Mouse (Mus musculus): ENCODE results near the gene Larp4. TPM values are rescaled to one million over a fixed set of nuclear protein-coding genes. Genes with fewer than 3 reads are reported as not detected.

Larp4 gene
- total and polyA plus RNA-seq, 3 experiments: 168 to 216 (median 193) TPM

DNA sequence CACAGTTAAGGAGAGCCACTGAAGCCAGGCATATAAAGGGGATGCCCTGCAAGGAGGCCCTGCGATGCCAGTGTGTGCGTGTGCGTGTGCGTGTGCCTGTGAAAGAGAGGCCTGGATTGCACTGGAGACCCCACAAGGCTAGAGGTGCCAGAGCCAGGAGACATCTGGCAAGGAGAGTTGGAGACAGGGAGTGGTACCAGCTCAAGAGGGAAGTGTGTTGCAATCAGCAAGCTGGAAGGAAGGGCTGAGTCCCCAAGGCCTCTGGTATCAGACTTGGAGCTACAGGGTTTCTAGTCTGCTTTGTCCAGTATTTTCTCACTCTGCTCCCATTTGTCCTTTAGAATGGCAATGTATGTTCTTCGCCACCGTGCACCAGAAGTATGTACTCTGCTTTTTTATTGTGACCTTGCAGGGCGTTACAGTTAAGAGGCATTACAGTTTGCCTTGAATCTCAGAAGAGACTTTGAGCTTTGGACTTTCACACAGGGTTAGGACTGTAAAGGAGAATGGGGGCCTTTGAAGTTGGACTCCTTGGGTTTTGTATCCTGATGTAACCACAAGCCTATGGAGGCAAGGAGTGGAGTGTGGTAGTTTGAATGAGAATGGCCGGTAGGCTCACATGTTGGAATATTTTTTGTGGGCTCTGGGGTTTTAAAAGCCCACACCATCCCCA, 4.6 kb upstream of the Larp4 start:
- Histone ChIP-seq H3K9ac (ENCODE audit: control insufficient read depth, low read depth, low read length, poor library complexity, severe bottlenecking) (no peak overlapping the region), H3K9me3 (replicated peaks; ENCODE audit: insufficient read depth, low read length) (no peaks in the 10 kb centered on the region), H3K79me2 (ENCODE audit: control insufficient read depth, insufficient read depth, low read length, poor library complexity) (no peaks in the 10 kb centered on the region), H3K27me3 (ENCODE audit: control insufficient read depth in 1 of 2, insufficient read depth in 2 of 2, low read length in 2 of 2) (peaks cover 31 to 57% of the 10 kb centered on the region in 2 experiments), H3K4me3 (ENCODE audit: control insufficient read depth in 1 of 2, insufficient read depth in 1 of 2, low read depth in 2 of 2, low read length in 2 of 2) (no peak overlapping the region), H3K4me1 (ENCODE audit: control insufficient read depth in 1 of 2, insufficient read depth in 2 of 2, low read length in 2 of 2) (no peaks in the 10 kb centered on the region), H3K27ac (ENCODE audit: control insufficient read depth, low read depth, low read length) (no peak overlapping the region), H3K36me3 (ENCODE audit: control insufficient read depth in 1 of 2, insufficient read depth in 2 of 2, low read length in 2 of 2) (no peaks in the 10 kb centered on the region)
- TF ChIP-seq NELFE (IDR thresholded peaks at IDR 0.05; ENCODE audit: low read depth, low read length) (no peak), MAFK (IDR thresholded peaks at IDR 0.05; ENCODE audit: borderline replicate concordance, low read depth, low read length) (no peak), BHLHE40 (IDR thresholded peaks at IDR 0.05; ENCODE audit: borderline replicate concordance, low read depth, low read length) (no peak), USF1 (IDR thresholded peaks at IDR 0.05; ENCODE audit: low read depth, low read length) (no peak), CHD2 (IDR thresholded peaks at IDR 0.05; ENCODE audit: low read length) (no peak), ZKSCAN1 (IDR thresholded peaks at IDR 0.05; ENCODE audit: low read depth, low read length) (no peak), JUND (IDR thresholded peaks at IDR 0.05; ENCODE audit: low read depth, low read length) (no peak), TAL1 (IDR thresholded peaks at IDR 0.05; ENCODE audit: low read length) (no peak), ELF1 (IDR thresholded peaks at IDR 0.05; ENCODE audit: low read depth, low read length) (no peak), POLR2A (IDR thresholded peaks at IDR 0.05; ENCODE audit: control insufficient read depth in 1 of 2, insufficient read depth in 1 of 2, low read depth in 1 of 2, low read length in 2 of 2, poor library complexity in 1 of 2) (no peak)
- DNase-seq (ENCODE audit: low read depth, low spot score): no peak

DNA sequence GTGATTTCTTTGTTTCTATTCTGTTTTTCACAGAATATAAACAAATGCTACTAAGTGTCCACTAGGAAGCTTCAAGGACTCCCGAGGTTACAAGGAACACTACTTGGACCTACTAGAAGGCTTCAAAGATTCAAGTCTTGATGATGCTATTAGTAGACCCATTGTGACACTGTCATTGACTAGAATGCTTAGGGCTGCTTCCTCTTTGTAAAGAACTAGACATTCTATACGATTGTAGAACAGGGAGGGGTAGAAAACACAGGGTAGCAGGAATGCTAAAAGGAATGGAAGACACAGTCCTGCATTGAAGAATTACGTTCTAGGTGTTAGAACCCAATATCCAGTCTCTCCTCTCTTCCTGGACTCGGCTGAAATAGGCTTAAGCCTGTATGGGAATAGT, 2.9 kb upstream of the Larp4 start, which contains the start of gene Fam186a:
Gene Fam186a, minus strand, starts transcription at position 101 of the 400 bp plus-strand sequence.
- Histone ChIP-seq H3K27ac (ENCODE audit: control insufficient read depth, low read depth, low read length) (no peak within 1 kb of the TSS), H3K9me3 (replicated peaks; ENCODE audit: insufficient read depth, low read length) (no peaks in the 10 kb centered on the region), H3K36me3 (ENCODE audit: control insufficient read depth in 1 of 2, insufficient read depth in 2 of 2, low read length in 2 of 2) (peaks cover 0 to 14% of the 10 kb centered on the region in 2 experiments; a peak in 2 of 4 replicates), H3K79me2 (ENCODE audit: control insufficient read depth, insufficient read depth, low read length, poor library complexity) (no peaks in the 10 kb centered on the region), H3K4me1 (ENCODE audit: control insufficient read depth in 1 of 2, insufficient read depth in 2 of 2, low read length in 2 of 2) (peaks cover 0 to 10% of the 10 kb centered on the region in 2 experiments; a peak in 2 of 4 replicates), H3K4me3 (ENCODE audit: control insufficient read depth in 1 of 2, insufficient read depth in 1 of 2, low read depth in 2 of 2, low read length in 2 of 2) (no peak within 1 kb of the TSS), H3K27me3 (ENCODE audit: control insufficient read depth in 1 of 2, insufficient read depth in 2 of 2, low read length in 2 of 2) (peaks cover 22 to 46% of the 10 kb centered on the region in 2 experiments), H3K9ac (ENCODE audit: control insufficient read depth, low read depth, low read length, poor library complexity, severe bottlenecking) (no peak within 1 kb of the TSS)
- TF ChIP-seq KAT2A (conservative IDR thresholded peaks at IDR 0.05; ENCODE audit: low read depth, low read length): no peak
- TF ChIP-seq CHD2 (IDR thresholded peaks at IDR 0.05; ENCODE audit: low read length): no peak
- TF ChIP-seq UBTF (IDR thresholded peaks at IDR 0.05; ENCODE audit: borderline replicate concordance, insufficient read depth, low read depth, low read length): no peak
- TF ChIP-seq POLR2A (IDR thresholded peaks at IDR 0.05; ENCODE audit: control insufficient read depth in 1 of 2, insufficient read depth in 1 of 2, low read depth in 1 of 2, low read length in 2 of 2, poor library complexity in 1 of 2): no peak
- no peak for TF ChIP-seq ZNF384 (IDR thresholded peaks at IDR 0.05; ENCODE audit: low read depth, low read length)
- TF ChIP-seq NRF1 (IDR thresholded peaks at IDR 0.05; ENCODE audit: insufficient read depth, low read depth, low read length, poor library complexity, severe bottlenecking): no peak
- TF ChIP-seq MYB (IDR thresholded peaks at IDR 0.05; ENCODE audit: low read depth, low read length): no peak
- DNase-seq (ENCODE audit: low read depth, low spot score): no peak

All from MEL (cell line).